Mouse (Mus musculus) heart, adult 11 months (tissue): ENCODE measurements around the gene Kcnj14.

Experiments used
- DNase-seq: peaks from one replicate; pipeline ENCODE4 v3.0.0; 2022

The Kcnj14 gene

DNA sequence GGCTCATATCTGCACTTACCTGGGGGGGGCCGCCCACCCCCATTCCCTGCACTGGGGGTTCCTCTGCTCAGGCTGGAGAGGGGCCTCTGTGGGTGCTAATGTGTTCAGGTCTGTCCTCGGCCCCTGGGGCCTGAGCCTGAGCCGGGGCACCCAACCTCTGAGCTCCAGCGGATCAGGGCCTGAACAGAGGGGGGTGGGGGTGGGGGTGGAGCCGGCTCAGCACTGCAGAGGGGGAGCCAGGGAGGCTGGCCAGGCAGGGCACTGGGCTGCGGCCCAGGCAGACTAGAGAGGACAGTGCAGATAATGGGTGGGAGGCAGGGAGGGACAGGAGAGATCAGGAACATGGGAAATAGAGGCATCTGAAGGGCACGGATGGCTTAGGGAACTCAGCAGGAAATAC, at the start of gene Kcnj14:
Gene Kcnj14, minus strand, starts transcription at position 185 of the 400 bp plus-strand sequence.
- peak; percentile 91 for DNase-seq

DNA sequence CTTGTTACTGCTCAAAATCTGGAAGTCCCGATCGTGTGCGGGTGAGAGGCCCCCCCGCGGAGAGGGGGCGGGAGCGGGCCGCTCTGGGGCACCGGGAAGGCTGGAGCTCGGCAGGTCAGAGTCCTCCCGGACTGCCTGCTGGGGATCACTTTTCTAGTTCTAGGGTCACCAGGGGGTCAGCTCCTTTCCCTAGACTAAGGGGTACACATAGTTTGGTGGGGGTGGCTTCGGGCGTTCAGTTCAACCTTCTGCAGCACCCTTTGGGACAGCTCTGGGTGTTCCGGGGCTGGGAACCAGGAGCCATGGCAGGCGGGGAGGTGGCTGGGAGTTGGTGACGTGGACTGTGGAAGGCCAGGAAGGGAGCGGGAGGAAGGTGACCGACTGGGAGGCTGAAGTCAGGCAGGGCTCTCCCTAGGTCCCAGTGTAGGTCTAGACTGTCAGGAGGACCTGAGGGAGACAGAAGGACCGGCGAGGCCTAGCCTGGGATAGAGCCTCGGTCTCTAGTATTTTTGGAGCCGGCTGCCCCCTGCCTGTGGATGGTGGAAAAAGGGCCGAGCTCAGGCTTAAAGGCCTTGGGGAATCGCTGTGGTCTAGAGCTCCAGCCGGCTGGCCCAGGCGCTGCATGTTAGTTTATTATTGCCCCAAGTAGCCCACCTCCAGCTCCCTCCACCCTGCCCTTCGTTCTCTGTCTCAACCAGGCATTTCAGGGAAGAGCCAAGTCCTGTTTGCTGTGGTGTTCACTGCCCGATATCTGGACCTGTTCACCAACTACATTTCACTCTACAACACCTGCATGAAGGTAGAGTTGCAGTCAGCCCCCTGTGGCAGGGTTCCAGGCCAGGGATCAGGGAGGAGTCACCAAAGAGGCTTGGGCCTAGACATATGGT, 48.7 kb upstream of the Kcnj14 start:
- DNase-seq: peak; percentile 97

DNA sequence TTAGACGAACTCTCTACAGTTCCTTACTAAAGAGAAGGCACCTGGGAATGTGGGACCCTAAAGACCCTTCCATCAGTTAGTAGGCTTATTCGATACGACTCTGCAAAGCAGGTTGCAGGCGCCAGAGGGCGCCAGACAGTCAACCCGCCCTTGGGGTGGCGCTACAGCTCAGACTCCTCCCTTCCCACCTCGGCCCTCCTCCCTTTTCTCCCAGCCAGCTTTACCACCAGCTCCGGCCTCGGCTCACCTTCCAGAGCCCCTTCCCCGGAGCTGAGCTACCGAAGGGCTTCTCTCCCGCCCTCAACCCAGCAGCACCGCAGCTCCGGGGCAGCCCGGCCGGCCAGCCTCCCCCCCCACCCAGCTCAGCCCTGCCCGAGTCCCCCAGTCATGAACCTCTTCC, 48.0 kb upstream of the Kcnj14 start, which contains the start of gene Kdelr1:
Gene Kdelr1, plus strand, starts transcription at position 149 of the 400 bp plus-strand sequence.
- DNase-seq: peak; percentile 99

DNA sequence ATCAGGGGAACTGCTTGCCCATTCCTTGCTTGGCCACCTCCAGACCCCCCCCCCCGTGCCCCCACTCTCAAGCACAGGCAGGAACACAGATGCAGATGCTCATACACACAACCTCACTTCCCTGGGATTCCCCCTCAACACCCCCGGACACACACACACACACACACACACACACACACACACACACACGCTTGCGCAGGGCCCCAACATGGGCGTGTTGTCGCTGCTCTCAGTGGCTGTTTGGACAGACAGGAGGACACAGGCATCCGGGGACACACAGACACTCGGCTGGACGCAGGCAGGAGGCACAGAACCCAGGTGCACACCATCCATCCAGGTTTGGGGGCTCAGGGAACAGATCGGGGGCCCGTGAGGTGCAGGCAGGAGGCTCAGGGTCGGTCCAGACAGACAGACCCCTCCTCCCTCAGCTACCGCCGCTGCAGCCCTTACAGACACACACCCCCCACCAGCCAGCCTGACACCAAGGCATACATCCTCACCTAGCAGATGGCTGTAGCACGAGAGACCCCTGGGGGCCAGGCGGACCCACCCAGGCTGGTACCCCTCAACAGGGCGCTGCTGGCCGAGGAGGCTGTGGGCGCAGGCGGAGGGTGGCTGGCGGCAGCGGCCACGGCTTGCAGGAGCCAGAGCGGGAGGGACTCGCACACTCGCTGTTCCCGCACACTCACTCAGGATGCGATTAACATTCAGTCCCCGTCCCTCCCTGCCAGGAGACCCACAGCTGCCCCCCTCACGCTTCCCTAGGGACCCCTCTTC, 45.9 kb upstream of the Kcnj14 start:
- DNase-seq: peak; percentile 91

DNA sequence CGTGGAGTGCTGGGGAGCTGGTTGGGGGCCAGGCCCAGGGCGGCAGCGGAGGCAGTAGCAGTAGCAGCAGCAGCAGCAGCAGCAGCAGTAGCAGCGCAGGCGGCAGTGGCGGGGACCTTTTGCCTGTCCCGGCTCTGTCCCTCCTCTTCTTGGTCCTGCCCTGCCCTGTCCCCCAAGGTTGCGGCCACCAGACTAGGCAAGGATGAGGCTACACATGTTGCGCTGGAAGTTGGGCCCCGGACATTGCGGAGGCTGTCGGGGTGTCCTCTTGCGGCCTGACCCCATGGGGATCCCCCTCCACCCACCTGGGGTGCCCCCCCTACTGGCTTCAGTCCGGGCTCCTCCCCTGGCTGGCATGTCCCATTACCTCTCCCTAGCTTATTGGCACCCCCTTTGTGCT, 45.2 kb upstream of the Kcnj14 start:
- peak; percentile 94 for DNase-seq

DNA sequence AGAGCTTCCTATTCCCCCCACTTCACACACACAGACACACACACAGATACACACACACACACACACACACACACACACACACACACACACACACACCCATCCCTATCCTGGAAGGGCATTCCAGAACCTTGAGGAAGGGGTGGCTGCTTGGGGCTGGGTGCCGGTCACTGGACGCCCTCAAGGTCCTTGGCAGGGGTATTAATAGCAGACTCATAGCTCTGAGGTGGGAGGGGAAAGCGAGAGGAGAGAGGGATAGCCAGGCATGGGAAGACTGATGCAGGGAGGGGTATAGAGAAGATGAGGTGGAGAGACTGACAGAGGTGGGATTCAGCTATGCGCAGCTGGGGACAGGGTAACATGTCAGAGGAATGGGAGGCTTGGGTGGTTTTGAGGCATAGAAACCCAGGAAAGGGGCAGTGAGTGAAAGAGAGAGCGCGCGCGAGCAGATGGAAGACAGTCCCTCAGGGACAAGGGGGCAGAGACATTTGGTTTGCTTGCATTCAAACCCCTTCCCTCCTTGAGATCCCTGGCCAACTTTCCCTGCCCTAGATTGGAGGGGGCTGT, 44.6 kb upstream of the Kcnj14 start:
- no peak for DNase-seq

DNA sequence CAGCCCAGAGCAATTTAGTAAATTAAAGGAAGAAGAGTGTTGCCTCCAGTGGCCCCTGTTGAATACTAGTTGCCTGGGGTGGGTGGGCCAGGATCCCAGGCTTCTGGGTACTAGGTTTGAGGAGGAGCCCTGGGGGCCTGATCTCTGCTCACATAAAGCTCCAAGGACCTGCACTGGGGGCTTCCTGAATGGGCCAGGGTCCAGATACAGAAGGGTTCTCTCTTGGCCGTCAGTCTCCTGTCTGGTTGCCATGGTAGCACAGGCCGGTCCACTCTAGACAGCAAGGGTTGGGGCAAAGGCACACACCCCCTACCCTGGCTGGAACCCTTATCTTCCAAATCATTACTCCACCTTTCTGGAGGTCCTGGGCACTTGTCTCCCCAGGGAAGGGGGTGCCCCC, 43.3 kb upstream of the Kcnj14 start:
- no peak for DNase-seq

DNA sequence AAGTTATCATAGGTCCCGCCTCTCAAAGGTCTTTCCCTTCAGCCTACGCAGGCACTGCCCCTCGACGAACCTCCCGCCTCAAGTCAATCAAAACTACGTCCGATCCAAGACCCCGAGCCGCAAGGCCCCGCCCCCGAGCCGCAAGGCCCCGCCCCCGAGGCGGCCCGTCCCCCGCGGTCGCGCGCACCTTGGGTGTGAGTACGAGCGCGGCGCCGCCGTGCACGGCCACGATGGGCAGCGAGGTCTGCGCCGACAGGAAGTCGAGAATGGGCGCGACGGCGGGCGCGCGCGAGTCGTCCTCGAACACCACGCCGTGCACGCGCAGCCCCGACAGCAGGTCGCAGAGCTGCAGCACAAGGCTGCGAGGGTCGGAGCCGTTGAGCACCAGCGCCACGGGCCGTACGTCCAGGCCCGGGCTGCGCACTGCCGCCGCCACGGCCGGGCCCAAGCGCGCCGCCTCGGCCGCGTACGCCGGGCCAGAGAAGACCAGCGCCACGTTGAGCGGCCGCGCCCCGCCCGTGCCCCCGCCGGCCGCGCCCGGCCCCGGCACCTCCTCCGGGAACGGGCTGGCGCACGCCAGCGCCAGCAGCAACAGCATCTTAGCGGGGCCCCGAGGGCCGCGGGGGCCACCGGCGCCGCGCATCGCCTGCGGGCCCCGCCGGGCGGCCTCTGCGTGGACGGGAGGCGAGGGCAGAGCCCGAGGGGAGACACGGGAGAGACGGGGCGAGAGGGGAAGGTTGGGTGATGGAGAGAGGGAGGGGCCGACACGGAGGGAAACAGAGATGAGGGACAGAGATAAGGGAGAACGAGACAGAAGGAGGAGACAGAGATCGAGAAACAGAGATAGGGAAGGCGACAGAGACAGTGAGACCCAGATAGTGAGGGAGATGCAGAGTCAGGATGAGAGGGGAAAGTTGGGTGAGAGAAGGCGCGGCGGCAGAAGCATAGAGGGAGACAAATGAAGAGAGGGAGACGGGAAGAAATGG, 41.6 kb upstream of the Kcnj14 start:
- peak; percentile 100 for DNase-seq

DNA sequence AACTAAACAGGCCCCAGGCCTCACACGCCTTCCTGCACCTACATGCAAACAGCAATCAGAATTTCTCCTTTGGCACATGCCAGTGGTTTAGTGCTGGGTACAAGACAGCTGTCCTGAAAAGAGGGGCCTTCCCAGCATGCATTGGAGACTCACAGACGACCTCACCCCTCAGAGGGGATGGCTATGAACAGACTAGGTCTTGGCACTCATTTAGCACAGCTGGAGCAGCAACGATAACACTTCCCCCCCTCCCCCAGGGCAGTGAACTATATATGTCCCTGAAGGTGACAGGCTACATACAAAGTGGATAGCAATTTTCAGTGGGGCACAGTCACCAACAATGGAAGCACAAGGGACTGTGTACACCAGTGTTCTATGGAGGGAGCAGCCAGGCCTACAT, 39.9 kb upstream of the Kcnj14 start:
- DNase-seq: peak; percentile 83

DNA sequence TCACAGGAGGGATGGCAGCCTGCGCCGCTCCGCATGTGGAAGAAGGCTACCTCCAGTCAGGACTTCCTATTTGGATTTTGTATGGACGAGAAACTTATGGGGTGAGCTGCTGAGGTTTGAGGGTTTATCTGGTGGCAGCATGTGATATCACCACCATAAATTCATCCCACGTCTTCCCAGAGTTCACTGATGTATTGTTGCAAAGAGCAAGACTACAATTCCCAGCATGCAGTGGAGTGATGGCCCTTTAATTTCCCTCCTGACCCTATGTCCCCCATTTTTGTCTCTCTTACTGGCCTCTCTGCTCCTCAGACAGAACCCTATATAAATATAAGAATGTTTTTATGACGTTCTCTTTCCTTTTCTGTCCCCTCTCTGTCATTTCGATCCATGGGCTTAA, 38.2 kb upstream of the Kcnj14 start:
- DNase-seq: no peak

DNA sequence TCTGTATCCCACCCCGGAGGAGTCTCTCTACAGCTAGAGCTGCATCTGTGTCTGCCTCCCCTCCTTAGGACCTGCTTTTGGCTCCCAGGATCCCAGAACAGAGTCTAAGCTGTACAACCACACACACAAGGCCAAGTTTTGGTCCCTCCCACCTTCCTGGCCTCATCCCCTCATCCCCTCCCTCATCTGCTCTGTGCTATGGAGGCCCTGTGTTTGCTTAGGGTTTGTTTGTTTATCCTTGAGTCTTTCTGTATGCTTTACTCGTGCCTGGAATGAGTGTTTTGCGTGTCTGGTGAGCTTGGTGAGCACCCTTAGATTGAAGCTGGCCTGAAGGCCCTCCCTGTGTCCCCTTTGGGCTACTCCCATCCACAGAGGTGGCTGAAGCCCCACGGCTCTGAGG, 34.4 kb upstream of the Kcnj14 start:
- DNase-seq: no peak

DNA sequence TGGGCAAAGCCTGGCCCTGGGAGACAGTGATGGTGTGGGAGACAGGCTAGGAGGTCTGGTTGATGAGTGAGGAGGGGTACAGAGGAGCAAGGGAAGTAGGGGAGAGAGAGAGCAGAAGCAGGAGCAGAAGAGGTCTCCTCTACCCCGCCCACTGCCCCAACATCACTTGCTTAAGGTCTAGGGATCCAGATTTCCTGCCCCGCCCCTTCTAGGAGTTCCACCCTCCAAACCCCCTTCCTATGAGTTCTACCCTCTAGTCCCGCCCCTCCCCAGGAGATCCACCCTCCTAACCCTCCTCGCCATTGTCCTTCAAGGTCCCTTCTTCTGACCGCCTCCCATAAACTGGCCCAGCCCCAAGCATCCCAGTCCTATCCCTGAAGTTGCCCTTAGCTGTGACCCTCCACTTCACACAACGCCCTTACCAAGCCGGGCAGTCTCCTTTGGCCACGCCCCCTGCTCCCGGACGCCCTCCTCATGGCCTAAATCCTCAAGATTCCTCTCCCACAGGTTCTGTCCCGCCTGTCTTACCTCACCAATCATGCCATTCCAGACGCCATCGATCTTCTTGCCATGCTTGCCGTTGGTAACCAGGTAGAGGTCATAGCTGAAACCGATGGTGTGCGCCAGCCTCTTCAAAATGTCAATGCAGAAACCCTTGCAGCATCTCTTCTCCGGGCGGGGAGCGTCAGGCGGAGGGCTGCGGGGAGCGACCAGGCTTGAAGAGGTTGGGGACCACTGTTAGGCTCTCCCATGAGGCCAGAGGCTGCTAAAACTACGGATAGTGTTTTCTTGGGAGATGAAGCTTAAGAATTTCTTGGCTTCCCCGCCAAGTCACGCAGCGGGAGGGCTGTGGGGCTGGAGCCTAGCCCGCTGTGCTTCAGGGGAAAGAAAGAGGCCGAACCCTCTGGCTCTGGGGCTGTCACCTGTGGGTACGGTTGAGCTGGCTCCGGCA, 32.6 kb upstream of the Kcnj14 start:
- DNase-seq: peak; percentile 93

DNA sequence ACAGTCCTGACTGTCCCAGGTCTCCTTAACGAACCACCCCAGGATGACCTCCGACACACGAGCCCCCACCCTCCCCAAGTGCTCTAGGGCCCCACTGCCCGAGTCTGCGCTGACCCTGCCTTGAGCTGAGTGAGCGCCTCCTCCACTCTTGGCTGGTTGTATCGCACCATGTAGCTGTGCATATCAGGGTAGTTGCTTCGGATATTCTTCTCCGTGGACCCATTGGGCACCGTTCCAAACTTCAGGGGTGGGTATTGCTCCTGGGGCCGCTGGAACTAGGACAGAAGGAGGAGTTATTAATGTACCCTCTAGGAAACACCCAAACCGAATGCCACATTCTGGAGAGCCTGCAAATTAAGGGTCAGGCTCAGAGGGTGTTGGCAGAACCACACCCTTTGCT, 28.5 kb upstream of the Kcnj14 start:
- peak; percentile 81 for DNase-seq

DNA sequence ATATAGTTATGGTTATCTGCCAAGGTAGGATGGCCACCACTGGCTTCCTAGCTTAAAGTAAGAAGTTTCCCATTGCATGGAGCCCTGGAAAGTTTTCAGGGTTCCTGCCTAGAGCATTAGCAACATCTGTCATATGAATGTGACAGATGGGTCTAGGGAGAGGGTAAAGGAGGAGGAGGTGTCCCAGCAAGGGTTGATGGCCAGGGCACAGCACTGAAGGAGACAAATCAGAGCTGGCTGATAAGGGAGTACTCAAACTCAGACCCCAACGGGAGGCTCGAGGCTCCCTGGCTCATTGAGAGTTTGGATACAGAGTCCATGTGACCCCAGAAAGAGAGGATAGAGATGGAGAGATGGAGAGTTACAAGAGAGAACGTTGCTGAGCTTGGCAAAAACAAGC, 26.1 kb upstream of the Kcnj14 start:
- peak; percentile 82 for DNase-seq

DNA sequence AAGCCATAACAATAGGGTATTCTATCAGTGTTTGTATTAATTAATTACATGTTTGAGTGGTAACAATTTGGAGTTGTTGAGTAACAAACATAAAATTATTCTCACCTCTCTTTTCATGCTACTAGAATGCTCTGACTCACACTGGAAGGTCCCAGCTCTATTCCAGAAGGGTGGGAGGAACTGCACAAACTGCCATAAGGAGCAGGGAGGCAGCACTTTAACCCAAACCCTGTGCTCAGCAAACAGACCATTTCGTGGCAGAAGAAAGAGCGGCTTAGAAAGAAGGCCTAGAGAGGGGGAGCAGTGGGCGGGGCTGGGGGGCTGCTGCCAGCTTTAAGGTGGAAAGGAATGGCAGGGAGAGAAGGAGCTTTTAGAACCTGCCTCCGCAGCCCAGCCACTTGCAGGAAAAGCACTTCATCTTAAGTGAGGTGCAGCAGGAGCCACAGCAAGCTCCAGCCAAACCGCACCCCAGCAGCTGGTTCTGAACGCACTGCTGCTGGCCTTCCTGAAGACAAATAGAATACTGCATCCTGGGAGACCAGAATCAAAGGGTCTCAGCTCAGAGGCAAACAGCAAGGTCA, 24.0 kb upstream of the Kcnj14 start:
- DNase-seq: no peak

DNA sequence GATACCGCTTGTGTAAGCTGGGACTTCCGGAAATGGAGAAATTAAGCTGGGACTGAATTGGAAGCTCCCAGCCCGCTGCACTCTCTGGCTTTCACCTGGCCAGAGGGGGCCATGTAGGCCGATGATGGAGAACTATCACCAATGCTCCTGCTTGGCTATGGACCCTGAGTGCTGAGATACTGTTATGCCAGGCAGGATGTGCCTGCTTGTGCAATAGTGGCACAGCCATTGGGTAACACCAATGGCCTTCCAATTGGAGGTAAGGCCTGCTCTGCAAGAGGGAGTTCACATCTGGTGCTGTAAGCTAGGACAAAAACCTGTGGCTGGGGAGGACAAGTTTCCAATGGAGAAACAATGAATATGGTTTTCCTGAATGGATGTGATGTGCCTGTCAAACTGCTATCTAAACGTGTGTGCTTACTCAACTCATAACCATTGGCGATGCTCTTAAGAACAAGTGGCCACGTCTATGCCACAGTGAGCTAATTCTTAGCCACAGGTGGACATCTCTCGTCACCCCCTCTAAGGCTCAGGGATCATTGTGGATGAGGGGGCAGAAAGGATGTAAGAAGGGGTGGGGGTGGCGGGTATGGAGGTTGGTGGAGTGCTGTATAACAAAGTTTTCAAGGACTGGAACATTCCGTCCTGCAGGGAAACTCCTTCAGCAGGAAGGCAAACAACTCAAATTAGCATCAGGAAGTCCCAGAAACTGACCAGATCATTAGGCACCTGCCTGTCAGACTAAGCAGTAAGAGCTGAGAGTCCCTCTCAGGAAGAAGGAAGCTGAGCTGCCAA, 18.6 kb upstream of the Kcnj14 start:
- DNase-seq: peak; percentile 66

DNA sequence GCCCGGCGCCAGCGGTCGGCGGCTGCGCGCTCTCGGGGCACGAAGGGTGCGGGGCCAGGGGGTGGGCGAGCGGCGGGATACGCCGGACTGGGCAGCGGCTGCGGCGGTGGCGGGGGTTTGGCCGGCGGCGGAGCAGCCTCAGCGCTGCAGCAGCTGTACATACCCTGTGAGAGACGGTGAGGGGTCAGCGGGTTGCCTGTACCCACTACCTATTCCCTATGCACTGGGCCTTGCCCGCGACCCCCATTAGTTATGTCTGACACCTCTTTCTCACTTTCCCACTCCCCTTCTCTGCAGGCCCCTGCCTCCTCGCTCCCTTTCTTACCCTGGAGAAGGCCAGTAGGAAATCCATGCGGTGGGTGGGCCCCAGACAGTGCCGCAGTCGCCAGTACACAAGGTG, 9.3 kb upstream of the Kcnj14 start:
- DNase-seq: peak; percentile 89

DNA sequence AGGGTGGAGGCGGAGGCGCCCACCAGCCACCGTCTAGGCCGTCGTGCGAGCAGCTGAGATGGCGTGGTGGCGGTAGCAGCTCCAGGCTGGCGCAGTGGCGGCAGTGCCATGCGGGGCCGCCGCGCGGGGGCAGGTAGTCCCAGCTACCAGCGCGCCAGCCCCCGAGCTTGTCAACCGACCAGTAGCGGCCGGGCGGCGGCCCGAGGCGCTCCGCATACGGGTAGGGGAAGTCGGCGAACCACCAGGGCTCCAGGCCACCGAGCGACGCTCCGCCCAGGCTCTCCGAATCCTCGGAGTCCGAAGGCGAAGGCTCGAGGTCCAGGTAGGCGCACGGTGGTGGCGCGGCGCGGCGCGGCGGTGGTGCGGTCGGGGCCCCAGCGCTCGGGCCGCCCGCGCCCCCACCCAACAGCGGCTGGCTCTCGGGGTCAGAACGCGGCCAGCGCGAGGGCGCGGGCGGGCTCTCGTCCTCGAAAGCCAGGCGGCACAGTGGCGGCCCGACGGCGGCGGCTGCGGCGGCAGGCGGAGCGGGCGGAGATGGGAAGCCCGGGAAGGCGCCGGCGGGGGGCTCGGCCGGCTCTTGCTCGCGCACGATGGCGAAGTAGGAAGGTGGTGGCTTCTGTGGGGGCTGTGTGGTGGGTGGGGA, 8.7 kb upstream of the Kcnj14 start:
- DNase-seq: no peak

DNA sequence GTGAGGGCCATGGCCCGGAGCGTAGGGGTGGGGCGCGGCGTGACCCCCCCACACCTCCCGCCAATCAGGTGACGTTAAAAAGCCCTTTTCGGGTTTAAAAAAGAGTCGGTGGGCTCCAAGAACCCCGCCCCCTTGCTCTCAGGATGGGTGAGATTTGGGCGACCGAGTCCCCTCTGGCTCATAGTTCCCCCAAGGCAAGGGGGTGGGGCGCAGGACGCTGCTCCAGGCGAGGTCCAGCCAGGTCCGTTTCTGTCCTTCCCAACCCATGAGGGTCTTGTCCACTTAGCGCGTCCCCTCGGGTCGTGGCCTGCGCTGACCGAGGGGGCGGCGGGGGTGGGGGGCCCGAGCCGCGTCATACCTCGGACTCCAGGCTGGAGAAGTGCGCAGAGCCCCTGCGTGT, 7.8 kb upstream of the Kcnj14 start:
- peak; percentile 89 for DNase-seq
